Mouse (Mus musculus) kidney, postnatal 36 days (tissue): ENCODE measurements at regions not wholly inside any gene's neighbourhood (a gene's known extent, or its start where the extent isn't known, plus 50 kb on each side); places are given as distances from the start of the nearest gene placed in this dataset.

Experiments used
- DNase-seq, 2 experiments: peaks; one replicate each; pipeline ENCODE4 v3.0.0; 2021 to 2022; ENCODE audit warnings: mixed read lengths in 2 of 2

DNA sequence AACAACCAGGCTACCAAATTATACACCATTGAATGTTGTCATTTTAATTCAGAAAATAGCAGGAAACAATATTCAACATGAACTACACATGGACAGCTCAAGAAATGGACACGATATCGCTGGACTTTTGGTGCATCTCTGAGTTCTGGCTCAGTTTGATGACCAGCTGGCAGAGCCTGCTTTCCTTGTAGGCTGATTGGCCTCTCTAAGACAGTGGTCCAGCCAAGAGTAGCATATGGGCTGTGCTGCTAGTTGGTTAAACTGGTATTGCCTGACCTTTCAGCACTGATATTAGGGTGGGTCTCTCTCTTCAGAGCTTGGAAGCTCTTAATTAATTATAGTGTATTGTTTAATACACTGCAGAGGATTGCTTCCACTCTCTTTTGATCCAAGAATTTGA lies 705.8 kb upstream of the Ddx18 start:
- no peak for DNase-seq

DNA sequence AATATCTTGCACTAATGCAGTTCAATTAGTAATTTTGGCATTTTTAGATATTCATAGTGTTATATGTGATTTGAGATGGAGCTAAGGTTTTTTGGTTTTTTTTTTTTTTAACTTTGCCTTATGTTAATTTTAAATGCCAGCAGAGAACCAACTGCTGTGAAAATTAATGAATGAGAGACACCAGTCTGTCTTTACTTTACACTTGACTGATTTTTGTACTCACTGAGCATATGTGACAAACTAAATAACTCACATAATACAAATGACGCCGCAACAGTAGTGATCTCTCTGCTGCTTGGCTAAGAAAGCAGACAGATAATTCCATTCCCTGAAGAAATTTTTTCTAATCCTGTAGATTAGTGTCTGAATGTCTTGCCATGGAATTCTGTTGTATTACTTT lies 675.2 kb upstream of the Ddx18 start:
- DNase-seq = no peak

DNA sequence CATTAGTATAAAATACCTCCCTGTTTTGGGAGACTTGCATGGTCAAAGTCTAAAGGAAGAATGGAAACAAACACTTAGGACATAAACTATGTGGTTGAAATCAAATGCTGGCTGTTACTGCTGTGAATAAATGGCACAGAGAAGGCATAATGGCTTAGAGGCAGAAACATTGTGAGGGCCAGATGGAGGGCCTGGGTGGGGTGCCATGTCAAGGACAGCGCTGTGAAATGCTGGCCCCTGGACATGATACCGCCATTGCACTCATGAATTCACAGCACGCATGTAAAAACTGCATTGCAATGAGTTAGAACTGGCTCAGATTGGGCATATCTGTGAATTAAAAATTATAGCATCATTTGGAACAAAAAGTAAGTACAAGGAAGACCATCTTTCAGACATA lies 673.7 kb upstream of the Ddx18 start:
- DNase-seq = no peak

DNA sequence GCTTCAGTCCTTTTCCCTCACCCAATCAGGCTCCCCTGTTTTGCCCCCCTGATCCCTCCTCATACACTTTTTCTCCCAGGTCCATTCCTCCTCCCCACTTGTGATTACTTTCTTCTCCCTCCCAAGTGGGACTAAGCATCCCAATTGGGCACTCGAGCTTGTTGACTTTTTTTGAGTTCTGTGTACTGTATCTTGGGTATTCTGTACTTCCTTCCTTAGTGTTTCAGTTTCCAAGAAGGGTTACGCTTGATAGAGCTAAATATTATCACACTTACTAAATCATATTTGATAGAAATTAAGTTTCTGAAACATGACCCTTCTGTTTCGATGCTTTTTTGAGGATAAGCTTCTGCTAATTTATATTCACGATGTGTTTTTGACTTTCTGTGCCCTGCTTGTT lies 662.7 kb upstream of the Ddx18 start:
- no peak for DNase-seq

DNA sequence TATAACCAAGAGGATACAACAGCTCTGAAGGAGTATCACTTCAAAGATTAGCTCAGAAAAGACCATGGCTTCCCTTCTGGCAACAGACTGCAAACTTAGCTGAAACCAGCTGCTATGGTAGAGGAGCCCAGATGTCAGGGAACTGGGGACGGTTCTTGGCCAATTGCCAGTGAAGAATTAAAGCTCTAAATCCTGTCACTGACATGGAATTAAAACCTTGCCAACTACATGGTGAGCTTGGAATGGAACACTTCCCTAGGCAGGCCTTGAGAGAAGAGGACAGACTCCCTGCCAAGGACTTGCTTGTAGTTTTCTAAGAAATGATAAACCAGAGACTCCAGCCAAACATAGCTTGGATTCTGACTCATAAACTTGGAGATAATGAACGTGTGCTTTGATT lies 644.7 kb upstream of the Ddx18 start:
- DNase-seq = no peak

DNA sequence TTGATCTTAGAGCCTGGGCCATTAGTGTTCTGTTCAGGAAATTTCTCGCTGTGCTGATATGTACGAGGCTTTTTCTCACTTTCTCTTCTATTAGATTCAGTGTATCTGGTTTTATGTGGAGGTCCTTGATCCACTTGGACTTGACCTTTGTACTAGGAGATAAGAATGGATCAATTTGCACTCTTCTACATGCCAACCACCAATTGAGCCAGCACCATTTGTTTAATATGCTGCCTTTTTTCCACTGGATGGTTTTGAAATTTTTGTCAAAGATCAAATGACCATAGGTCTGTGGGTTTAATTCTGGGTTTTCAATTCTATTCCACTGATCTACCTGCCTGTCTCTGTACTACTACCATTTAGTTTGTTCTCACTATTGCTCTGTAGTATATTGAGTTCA lies 640.8 kb upstream of the Ddx18 start:
- DNase-seq = no peak

DNA sequence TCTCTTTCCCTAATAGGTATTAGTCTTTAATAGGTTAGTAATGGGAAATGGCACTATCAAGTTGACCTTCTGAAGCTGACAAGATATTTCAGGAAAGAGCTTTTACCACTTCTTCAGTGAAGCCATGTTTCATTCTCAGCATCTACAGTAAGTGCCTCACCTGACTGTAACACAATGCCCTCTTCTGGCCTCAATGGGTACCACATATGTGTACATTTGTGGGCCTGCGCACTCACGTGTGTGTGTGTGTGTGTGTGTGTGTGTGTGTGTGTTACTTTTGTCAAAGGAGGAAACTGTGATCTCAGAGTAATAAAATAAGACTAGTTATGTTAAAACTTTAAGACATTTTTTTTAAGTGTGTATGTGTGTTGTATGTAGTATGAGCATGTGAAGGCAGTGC lies 601.8 kb upstream of the Ddx18 start:
- DNase-seq = peak in 1 of 2 experiments; percentile 37

DNA sequence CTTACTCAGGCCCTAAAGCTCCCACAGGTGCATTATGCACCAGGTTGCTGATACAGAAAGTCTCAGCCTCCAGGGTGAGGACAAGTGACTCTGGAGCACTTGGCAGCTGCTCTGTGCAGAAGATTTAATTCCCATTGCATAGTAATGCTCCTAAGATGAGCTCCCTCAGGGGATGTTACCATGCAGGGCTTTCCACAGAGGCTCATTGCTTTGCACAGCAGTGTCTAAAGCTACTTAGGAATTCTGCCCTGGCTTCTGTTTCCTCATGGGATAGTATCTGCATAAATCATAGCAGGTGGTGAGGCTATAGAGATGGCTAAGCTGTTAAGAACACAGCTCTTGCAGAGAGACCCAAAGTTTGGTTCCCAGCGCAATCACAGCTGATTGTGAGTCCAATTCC lies 594.0 kb upstream of the Ddx18 start:
- DNase-seq = no peak

DNA sequence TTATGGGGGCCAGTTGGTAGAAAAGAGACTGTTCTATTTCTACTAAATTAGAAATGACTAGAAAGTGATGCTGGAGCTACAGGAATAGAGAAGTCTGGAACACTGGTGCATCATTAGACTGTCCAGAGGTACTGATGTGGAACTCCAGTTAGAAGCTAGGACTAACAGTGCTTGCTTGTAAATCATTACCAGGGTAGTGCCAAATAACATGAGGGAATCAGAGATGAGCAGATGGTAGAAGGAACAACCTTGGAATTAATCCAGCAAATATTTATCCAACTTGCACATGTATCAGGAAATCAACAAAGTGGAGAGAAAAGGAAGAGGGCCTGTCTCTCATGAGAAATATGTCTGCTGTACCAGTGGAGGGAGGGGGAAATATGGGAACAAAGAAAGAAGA lies 573.6 kb upstream of the Ddx18 start:
- no peak for DNase-seq

DNA sequence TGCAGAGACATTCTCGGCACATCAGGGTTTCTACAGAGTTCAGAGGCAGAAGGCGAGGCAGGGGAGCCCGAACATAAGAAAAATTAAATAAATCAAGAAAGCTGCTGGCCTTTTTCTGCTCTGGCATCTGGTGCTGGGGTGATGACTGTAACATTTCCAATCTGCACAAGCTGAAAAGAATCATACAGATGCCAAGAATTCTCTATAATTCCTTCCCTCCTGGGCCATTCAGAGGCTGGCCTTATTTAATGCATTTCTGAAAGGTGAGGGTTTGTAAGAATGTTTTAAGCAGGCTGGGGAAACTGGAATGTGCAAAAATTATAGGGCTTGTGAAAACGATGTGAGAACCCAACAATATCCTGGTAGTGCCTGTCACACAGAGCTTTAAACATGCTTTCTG lies 556.2 kb upstream of the Ddx18 start:
- DNase-seq = no peak

DNA sequence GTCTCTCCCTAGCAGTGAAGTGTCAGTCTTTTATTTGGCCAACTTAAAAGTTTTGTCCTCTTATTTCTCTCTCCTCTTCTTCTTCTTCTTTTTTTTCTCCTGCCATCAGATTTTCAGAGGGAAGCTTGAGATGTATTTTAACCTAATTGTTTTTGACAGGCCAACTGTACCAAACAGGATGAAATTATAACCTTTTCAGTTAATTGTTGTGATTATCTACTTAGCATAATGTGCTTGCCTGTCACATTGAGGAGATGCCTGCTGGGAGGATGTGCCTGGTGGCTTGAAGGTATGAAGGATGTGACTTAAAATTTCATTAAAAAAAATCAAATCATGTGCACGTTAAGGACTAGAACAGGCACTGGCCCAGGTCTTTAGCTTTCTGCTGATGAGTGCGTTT lies 527.9 kb upstream of the Ddx18 start:
- DNase-seq = no peak

DNA sequence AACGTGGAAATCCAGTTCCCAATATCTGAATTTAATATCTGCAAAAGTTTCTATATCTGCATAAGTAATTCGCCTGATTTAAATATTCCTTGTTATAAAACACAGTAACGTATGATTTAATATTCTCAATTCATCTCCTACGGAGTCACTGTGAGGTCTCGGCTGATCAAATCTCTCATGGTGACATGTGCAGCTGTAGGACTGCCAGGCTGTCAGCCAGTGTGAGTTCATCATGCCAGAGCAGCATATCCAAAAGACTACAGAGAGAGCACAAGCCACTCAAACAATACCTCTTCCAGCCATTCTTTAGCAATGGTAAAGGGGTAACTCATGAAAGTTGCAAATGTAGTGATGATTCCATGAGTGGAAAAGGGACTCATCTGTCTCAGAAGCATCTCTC lies 514.7 kb upstream of the Ddx18 start:
- DNase-seq = no peak

DNA sequence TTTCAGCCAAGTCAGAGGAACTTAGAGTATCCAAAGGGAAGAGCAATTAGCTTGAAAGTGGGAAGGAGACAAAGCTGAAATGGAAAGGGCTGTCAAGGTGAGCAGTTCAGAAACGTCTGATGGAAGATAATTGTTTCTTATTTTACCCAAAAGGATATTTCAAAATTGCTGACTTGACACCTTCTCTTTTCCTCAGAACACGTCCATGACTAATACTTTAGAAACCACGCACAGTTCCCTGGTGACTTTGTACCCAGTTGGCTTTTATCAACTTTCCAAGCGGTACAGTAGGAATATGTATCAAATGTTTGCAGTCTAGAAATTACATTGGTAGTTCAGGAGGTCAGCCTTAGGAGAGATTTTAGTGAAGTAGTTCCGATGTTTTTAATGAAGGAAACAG lies 508.3 kb upstream of the Ddx18 start:
- DNase-seq = no peak

DNA sequence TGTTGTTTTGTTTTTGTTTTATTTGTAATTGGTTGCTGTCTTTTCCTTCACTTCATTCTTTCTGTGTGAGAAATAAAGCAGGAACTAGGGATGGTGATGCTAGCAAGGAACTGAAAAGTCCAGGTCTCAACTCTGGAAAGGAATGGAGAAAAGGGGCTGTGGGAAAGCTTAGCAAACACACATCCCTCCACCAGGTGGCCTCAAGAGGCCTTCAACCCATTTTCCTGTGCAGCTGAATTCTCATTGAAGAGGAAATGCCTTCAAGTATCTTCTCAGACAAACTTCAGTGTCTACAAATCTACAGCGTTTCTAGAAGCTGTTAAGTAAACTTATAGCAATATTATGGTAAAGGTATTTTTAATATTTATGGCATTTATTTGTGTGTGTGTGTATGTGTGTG lies 487.4 kb upstream of the Ddx18 start:
- no peak for DNase-seq

DNA sequence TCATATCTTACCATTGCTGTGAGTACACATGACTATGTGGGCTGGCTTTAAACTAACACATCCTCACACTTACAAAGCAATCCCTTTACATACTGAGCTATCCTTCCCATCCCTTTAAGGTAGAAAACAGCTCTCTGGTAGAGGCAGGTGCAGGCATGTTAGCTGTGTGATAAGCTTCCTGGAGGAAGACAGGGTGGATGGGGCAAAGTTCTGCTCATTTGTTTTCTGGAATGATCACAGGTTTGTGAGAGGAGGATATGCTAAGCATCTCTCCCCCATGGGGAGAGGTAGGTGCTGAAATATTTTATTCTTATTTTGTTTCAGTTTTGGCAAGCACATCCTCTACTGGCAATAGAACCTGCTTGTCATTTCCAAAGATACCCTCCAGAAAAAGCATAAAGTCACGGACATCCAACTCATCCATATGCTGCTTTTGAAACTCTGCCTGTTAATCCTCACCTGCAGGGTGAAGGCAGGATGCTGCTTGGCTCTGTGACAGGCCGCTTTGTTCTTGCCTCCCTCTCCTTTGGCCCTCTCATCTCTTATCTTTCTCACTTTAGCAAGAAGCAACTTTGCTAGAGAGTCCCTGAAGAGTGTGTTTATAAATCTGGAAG lies 480.4 kb upstream of the Ddx18 start:
- no peak for DNase-seq

DNA sequence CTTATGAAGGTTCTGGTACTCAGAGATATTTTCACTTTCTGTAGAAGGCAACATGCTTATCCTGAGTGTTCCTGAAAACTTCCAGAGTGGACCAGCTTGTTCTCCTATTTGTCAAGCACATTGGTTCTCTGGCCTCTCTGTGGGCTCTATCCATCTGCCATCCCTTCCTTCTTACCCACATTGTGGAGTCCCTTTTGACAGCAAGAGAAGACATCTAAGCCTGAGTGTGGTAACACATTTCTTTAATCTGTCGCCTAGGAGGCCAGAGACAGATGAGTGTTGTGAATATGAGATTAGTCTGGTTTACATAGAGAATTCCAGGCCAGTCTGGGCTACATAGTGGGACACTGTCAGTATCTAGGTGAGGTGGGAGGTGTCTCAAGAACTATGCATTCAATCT lies 476.1 kb upstream of the Ddx18 start:
- DNase-seq = no peak

DNA sequence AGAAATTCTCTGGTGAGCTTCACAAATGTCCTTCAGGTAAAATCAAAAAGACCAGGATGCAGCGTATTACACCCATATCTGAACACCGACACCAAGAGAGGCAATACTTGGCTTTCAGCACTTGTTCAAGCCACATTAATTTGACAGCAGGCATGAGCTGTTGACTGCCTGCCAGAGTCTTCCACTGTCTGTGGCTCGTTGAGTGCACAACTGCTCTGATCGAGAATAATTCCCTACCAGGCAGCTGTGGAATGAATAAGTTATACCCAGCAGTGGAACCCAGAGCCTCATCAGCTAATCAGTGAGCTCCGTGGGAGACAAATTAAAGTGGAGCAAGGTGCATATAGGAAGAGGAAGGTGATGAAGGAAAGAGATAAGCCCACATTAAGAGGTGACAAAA lies 475.3 kb upstream of the Ddx18 start:
- no peak for DNase-seq

DNA sequence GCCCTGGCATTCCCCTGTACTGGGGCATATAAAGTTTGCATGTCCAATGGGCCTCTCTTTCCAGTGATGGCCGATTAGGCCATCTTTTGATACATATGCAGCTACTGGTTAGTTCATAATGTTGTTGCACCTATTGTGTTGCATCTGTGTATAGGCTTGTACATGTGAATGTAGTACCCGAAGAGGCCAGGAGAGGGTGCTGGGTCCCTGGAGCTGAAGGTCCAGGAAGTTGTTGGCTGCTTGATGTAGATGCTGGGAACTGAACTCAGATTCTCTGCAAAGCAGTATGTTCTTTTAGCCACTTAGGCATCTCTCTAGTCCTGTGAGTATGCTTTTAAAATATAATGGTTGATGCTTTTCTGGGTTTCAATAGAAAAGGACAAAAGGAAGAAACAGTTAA lies 440.0 kb upstream of the Ddx18 start:
- DNase-seq = no peak

DNA sequence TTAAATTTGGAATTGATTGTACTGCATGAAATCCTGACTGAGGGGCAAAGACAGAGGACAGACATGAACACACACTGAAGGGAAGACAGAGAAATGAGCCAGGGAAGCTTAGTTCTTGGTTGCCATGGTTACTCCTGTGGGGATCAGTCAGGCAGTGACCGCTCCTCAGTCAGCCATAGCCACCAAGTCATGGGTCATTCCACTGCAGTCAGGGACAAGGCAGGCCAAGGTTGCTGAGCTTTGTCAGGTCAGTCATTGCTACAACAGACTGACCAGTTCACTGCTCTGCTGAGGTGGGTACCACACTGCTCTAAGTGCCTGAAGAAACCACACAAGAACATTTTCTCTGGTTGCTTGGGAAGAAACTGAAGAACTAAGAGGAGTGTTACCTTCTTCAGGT lies 428.7 kb upstream of the Ddx18 start:
- DNase-seq = no peak

DNA sequence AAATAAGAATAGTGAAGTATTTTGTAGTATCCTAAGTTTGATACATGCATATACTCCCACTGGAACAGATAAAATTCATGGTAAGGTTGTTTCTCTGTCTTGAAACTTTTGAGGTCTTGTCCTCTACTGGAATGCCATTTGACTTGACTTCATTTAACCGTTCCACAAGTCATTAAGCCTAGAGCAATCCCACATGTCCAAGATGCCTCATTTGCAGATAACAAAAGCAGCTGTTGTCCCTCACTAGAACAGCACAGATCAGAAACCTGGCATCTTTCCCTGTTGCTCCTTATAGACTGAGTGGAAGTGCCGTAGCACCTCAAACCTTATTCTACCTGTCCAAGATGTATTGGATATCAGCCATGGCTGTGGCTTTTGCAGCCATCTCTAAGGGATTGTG lies 422.9 kb upstream of the Ddx18 start:
- DNase-seq = no peak

DNA sequence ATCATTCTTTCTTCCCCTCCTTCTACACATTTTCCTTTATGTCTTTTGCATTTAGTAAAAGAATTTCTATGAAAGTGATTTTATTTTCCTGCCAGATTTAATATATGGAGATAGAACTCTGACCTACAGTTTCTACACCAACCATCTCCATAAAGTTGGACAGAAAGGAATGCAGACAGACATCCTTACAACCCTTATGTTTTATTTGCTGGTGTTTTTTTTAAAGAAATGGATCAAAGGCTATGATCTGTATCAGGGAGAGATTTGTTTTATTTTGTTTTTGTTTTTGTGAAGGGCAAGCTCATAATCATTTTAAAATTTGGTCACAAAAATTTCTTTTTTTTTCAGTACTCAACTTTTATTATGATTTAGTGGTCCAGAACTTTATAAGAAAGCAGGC lies 391.2 kb upstream of the Ddx18 start:
- no peak for DNase-seq

DNA sequence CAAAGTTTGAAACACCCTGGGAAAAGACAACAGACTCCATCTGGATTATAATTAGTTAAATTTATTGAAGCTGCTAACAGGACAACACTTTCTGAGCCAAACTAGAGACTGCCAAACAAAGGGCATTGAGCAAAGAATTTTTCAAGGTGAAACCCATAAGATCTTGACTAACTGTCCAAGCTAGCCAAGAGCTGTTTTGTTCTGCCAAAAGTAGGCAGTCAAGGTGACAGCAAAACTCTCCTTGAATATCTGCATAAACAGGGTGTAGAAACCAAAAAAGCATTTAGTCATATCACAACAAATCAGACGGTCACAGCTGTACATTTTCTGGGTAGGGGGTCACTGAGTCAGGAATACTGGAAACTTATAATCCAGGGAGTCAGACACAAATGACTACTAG lies 368.1 kb upstream of the Ddx18 start:
- no peak for DNase-seq
